Mouse (Mus musculus) brain, embryonic 14.5 days (tissue): ENCODE data around the gene Kdm4a. TPM values are rescaled to one million over a fixed set of nuclear protein-coding genes. Genes with fewer than 3 reads are reported as not detected.

Experiments
- DNase-seq: peaks from one replicate; pipeline ENCODE4 v3.0.0-alpha.2; 2011; ENCODE audit warnings: low read depth
- CTCF ChIP-seq: fragments of 200-500 bp; IDR thresholded peaks from 2 replicates; pipeline ENCODE4 v1.5.1; 2012; ENCODE audit warnings: inconsistent platforms, mild to moderate bottlenecking, moderate library complexity, borderline replicate concordance; ENCODE audit not compliant: insufficient read depth, insufficient read length; ENCODE audit errors: extremely low read depth
- POLR2A ChIP-seq: fragments of 200-500 bp; IDR thresholded peaks from 2 replicates; pipeline ENCODE4 v1.6.1; 2012; ENCODE audit warnings: mild to moderate bottlenecking, inconsistent platforms, borderline replicate concordance; ENCODE audit not compliant: poor library complexity, insufficient read depth, insufficient read length, severe bottlenecking; ENCODE audit errors: extremely low read depth
- polyA plus RNA-seq: library from polyadenylated mRNA; depleted of rRNA; stranded (reverse); fragments of >200 nt; gene quantifications from 2 replicates; pipeline ENCODE4 v1.2.3, GENCODE M21; 2012; rRNA removed

Kdm4a gene
- polyA plus RNA-seq, 1 experiment = 109 TPM

GRCm38 (mm10) chr4:118099637-118100364 lies 80.0 kb downstream of the Kdm4a start:
- TF ChIP-seq POLR2A (no peak), CTCF (no peak)
- DNase-seq = no peak

- TF ChIP-seq CTCF = no peak
- no peak for TF ChIP-seq POLR2A
- no peak for DNase-seq
Measured at GRCm38 (mm10) chr4:118098571-118098970, 81.3 kb downstream of the Kdm4a start.

GRCm38 (mm10) chr4:118096069-118096468 lies 83.8 kb downstream of the Kdm4a start:
- no peak for TF ChIP-seq CTCF
- TF ChIP-seq POLR2A = no peak
- DNase-seq = no peak

- no peak for DNase-seq
- no peak for TF ChIP-seq POLR2A
- no peak for TF ChIP-seq CTCF
Measured at GRCm38 (mm10) chr4:118092784-118093457, 86.9 kb downstream of the Kdm4a start.

- DNase-seq = no peak
- no peak for TF ChIP-seq CTCF
- TF ChIP-seq POLR2A = no peak
Measured at GRCm38 (mm10) chr4:118090449-118090848, 89.4 kb downstream of the Kdm4a start.

GRCm38 (mm10) chr4:118089939-118090338 lies 89.9 kb downstream of the Kdm4a start:
- DNase-seq = peak; percentile 37
- no peak for TF ChIP-seq POLR2A
- TF ChIP-seq CTCF = peak; percentile 74

GRCm38 (mm10) chr4:118088771-118089170 lies 91.1 kb downstream of the Kdm4a start:
- DNase-seq = no peak
- no peak for TF ChIP-seq POLR2A
- no peak for TF ChIP-seq CTCF

Other genes starting within 250 kb of the Kdm4a start
- gene St3gal3, start 45.1 kb downstream of the Kdm4a start, polyA plus RNA-seq = 30.5 and 36.9 TPM in 2 replicates
- 99.7 and 154 TPM in 2 replicates for gene Ptprf, start 111.4 kb upstream of the Kdm4a start, polyA plus RNA-seq
- gene Szt2, start 229.2 kb upstream of the Kdm4a start, polyA plus RNA-seq = 32.5 and 48.7 TPM in 2 replicates
- 83.4 and 95.1 TPM in 2 replicates for gene Med8, start 229.3 kb upstream of the Kdm4a start, polyA plus RNA-seq
- gene Elovl1, start 248.1 kb upstream of the Kdm4a start, polyA plus RNA-seq = 48.5 and 56.6 TPM in 2 replicates